Mouse (Mus musculus) neural tube, postnatal 0 days (tissue): ENCODE data around the gene Ate1. TPM values are rescaled to one million over a fixed set of nuclear protein-coding genes. Genes with fewer than 3 reads are reported as not detected.

ENCODE experiments used
- polyA plus RNA-seq: library from polyadenylated mRNA; unstranded; fragments of >200 nt; fragmentation: Nextera tagmentation; extraction: Ambion mirVana; gene quantifications from 2 replicates; pipeline ENCODE4 v1.2.1, GENCODE M21; 2015

The Ate1 gene
- polyA plus RNA-seq, result 128 TPM in 2 replicates

DNA sequence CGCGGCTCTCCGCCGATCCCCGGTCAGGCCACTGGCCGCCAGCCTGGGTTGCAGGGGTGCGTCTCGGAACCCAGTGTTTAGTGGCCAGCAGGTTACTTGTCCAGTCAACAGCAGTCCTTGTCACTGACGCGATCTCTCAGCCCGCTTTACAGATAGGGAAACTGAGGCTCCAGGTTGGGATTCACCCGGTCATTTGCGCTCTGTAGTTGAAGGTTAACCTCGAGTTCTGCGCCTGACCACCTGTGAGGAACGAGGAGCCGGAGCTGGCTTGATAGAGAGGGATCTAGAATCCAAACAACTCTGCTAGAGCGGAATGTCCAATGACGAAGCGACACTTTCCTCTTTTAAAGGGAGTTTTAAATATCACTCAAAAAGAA, at the start of gene Ate1:
Ate1 (minus strand) TSS at position 321 of the 377 bp plus-strand sequence.

Other genes with a start within 250 kb of the Ate1 start
- 73.5 and 75.2 TPM in 2 replicates for gene Nsmce4a, start 52.7 kb upstream of the Ate1 start, polyA plus RNA-seq
- gene Tacc2, start 57.1 kb upstream of the Ate1 start, polyA plus RNA-seq, result 41.8 and 46.4 TPM in 2 replicates